Mouse (Mus musculus) liver, embryonic 18 days (tissue): ENCODE results near the gene Atg3. TPM values are rescaled to one million over a fixed set of nuclear protein-coding genes. Genes with fewer than 3 reads are reported as not detected.

Source experiments
- polyA plus RNA-seq: library from polyadenylated mRNA; depleted of rRNA; stranded (reverse); fragments of >200 nt; gene quantifications from 2 replicates; pipeline ENCODE4 v1.2.3, GENCODE M21; 2012; rRNA removed

Atg3 gene
- polyA plus RNA-seq = 15.4 and 17.4 TPM in 2 replicates

GRCm38 (mm10) chr16:45158522-45159388, at the start of gene Atg3, which contains the start of gene Slc35a5:
Gene Atg3, plus strand, starts transcription at chr16:45158785.
Gene Slc35a5, minus strand, starts transcription at chr16:45158706.

GRCm38 (mm10) chr16:45223648-45224388, 65.2 kb downstream of the Atg3 start, which contains the start of gene Btla:
Gene Btla, plus strand, starts transcription at chr16:45224315.

Other genes with a start within 250 kb of the Atg3 start
- gene Cd200r3, start 215.1 kb upstream of the Atg3 start, polyA plus RNA-seq = 0.24 and 0.36 TPM in 2 replicates
- gene Ccdc80, start 65.4 kb upstream of the Atg3 start, polyA plus RNA-seq = 12.3 and 12.5 TPM in 2 replicates
- gene Slc35a5, start 79 bp upstream of the Atg3 start, polyA plus RNA-seq = 4.2 and 4.3 TPM in 2 replicates
- 0.64 and 0.65 TPM in 2 replicates for gene Btla, start 65.5 kb downstream of the Atg3 start, polyA plus RNA-seq